Mouse (Mus musculus): Measurements from ENCODE around the gene Dpf1.

Dpf1 gene

GRCm38 (mm10) chr7:29340838-29341237 is 37.1 kb downstream of the Dpf1 start:
- DNase-seq (ENCODE audit: low read depth, low spot score): no peak

GRCm38 (mm10) chr7:29341722-29342121 is 38.0 kb downstream of the Dpf1 start:
- no peak for DNase-seq (ENCODE audit: low read depth, low spot score)

- DNase-seq (ENCODE audit: low read depth, low spot score): no peak
Measured at GRCm38 (mm10) chr7:29342489-29343092, 38.8 kb downstream of the Dpf1 start.

- no peak for DNase-seq (ENCODE audit: low read depth, low spot score)
Measured at GRCm38 (mm10) chr7:29343746-29344145, 40.0 kb downstream of the Dpf1 start.

- DNase-seq (ENCODE audit: low read depth, low spot score): peak; percentile 39
Measured at GRCm38 (mm10) chr7:29345534-29345933, 41.8 kb downstream of the Dpf1 start.

GRCm38 (mm10) chr7:29346212-29346611 is 42.5 kb downstream of the Dpf1 start:
- no peak for DNase-seq (ENCODE audit: low read depth, low spot score)

GRCm38 (mm10) chr7:29350489-29350888 is 46.7 kb downstream of the Dpf1 start:
- DNase-seq (ENCODE audit: low read depth, low spot score): no peak

GRCm38 (mm10) chr7:29352246-29352645 is 48.5 kb downstream of the Dpf1 start:
- no peak for DNase-seq (ENCODE audit: low read depth, low spot score)

GRCm38 (mm10) chr7:29354161-29354560 is 50.4 kb downstream of the Dpf1 start:
- DNase-seq (ENCODE audit: low read depth, low spot score): no peak

- no peak for DNase-seq (ENCODE audit: low read depth, low spot score)
Measured at GRCm38 (mm10) chr7:29355406-29355805, 51.7 kb downstream of the Dpf1 start.

GRCm38 (mm10) chr7:29361497-29361896 is 57.7 kb downstream of the Dpf1 start:
- DNase-seq (ENCODE audit: low read depth, low spot score): no peak

- DNase-seq (ENCODE audit: low read depth, low spot score): no peak
Measured at GRCm38 (mm10) chr7:29364052-29364451, 60.3 kb downstream of the Dpf1 start.

GRCm38 (mm10) chr7:29367166-29368003 is 63.6 kb downstream of the Dpf1 start:
- DNase-seq (ENCODE audit: low read depth, low spot score): no peak

All from brain, embryonic 18.5 days (tissue).